Mouse (Mus musculus) lung, adult 2 months (tissue): ENCODE measurements around the gene Eif5a2. TPM values are rescaled to one million over a fixed set of nuclear protein-coding genes. Genes with fewer than 3 reads are reported as not detected.

Source experiments
- DNase-seq: peaks from one replicate; pipeline ENCODE4 v3.0.0; 2022
- H3K4me1 ChIP-seq: fragments of 200-500 bp; 2 replicates; pipeline ENCODE4 v1.6.1; 2011; ENCODE audit warnings: low read length; ENCODE audit not compliant: control insufficient read depth, insufficient read depth
- H3K4me3 ChIP-seq: fragments of 200-500 bp; replicated peaks from 2 replicates; pipeline ENCODE3; 2011; ENCODE audit warnings: low read depth, mild to moderate bottlenecking, control low read depth, low read length; ENCODE audit errors: extremely low read depth
- CTCF ChIP-seq: fragments of 200-500 bp; IDR thresholded peaks from 2 replicates; pipeline ENCODE4 v1.5.1; 2011; ENCODE audit warnings: mild to moderate bottlenecking, low read length, control low read depth; ENCODE audit not compliant: insufficient read depth
- POLR2A ChIP-seq: fragments of 200-500 bp; IDR thresholded peaks from 2 replicates; pipeline ENCODE4 v1.6.1; 2011; ENCODE audit warnings: low read depth, mild to moderate bottlenecking, control low read depth, low read length, borderline replicate concordance; ENCODE audit errors: extremely low read depth
- WGBS: fragments of 180-500 bp; shearing (Covaris S2); methylation state at CpG from one replicate; pipeline ENCODE4 v1.1.7; 2018; 5-methylcytosine and 5-hydroxymethylcytosine counted together
- polyA plus RNA-seq: library from polyadenylated mRNA; depleted of rRNA; stranded (reverse); fragments of >200 nt; gene quantifications from 2 replicates; pipeline ENCODE4 v1.2.3, GENCODE M21; 2012

Gene Eif5a2
- polyA plus RNA-seq, 1 experiment, result 2.0 TPM

- H3K4me1 ChIP-seq, result peaks cover 3% of the 10 kb centered on the region; the same call in 1 of the 2 replicates
- under 1% methylated on average over 72 of the region's 72 CpGs for WGBS
- peak; percentile 98 for TF ChIP-seq POLR2A
- no peak for TF ChIP-seq CTCF
- peak within 1 kb of the TSS; percentile 88 for H3K4me3 ChIP-seq
- DNase-seq, result peak; percentile 99
These were observed 24.4 kb downstream of the Eif5a2 start, which contains the start of gene Rpl22l1 for GRCm38 (mm10) chr3:28805301-28806097. Gene Rpl22l1 (plus strand): TSS chr3:28805436.

DNA sequence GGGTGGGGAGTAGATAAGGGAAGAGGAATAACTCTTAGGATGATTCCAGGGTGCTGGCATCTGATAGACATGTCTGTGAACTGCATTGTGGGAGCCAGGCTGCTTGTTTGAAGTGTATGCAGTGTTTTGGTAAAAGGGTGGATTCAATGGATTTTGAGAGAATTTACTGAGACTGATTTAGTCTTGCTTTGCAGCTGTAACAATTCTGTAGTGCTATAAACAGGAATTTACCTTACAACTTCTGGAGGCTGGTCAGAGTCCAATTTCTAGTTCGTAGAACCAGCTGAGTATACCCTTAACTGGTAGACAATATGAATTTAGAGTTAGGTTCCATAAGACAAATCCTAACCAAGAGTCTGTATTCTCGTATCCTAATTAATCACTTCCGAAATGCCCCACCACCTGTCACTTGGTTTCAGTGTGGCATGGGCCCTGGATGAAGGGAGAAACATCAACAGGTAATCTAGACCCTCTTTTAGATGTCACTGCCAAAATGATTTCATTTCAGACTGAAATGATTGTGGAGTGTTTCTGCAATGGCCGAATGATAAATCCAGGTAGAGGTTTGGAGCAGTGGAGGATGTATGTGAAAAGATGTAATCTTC lies 27.1 kb downstream of the Eif5a2 start:
- DNase-seq, result no peak

GRCm38 (mm10) chr3:28811441-28811840 lies 30.4 kb downstream of the Eif5a2 start:
- 60% methylated on average over 4 of the region's 4 CpGs for WGBS

More for the DNA sequence above, 27.1 kb downstream of the Eif5a2 start:
- no peak for TF ChIP-seq CTCF
- no peak for TF ChIP-seq POLR2A
- H3K4me1 ChIP-seq, result peaks cover 3% of the 10 kb centered on the region; the same call in 1 of the 2 replicates
- 87% methylated on average over 4 of the region's 4 CpGs for WGBS
- no peak overlapping the region for H3K4me3 ChIP-seq

GRCm38 (mm10) chr3:28814361-28814760 lies 33.3 kb downstream of the Eif5a2 start:
- TF ChIP-seq CTCF (peak; percentile 33; the same call in 1 of the 2 replicates), POLR2A (no peak)
- Histone ChIP-seq H3K4me3 (no peak overlapping the region), H3K4me1 (no peaks in the 10 kb centered on the region)
- DNase-seq, result no peak
- WGBS, result 4% methylated on average over 4 of the region's 4 CpGs

More at GRCm38 (mm10) chr3:28811441-28811840, 30.4 kb downstream of the Eif5a2 start:
- H3K4me1 ChIP-seq, result no peaks in the 10 kb centered on the region
- TF ChIP-seq POLR2A, result no peak
- DNase-seq, result no peak
- H3K4me3 ChIP-seq, result no peak overlapping the region

DNA sequence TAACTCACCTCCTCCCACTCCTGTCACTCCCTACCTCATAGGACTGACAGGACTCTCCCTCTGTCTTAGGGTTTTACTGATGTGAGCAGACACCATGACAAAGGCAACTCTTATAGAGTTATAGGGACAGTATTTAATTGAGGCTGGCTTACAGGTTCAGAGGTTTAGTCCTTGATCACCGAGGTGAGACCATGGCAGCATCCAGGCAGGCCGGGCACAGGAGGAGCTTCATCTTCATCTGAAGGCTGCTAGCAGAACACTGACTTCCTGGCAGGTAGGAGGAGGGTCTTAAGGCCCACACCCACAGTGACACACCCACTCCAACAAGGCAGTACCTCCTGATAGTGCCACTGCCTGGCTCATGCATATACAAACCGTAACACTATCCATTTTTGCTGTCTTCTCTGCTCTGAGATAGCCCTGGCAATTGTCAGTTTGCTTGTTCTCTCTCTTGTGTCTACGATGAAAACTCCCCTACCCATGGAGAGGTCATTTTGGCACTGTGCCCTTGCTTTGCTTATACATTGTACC lies 35.0 kb downstream of the Eif5a2 start:
- H3K4me3 ChIP-seq, result no peak overlapping the region
- 72% methylated on average over 4 of the region's 4 CpGs for WGBS
- DNase-seq, result no peak
- no peaks in the 10 kb centered on the region for H3K4me1 ChIP-seq
- TF ChIP-seq CTCF (no peak), POLR2A (no peak)

- H3K4me1 ChIP-seq, result no peaks in the 10 kb centered on the region
- TF ChIP-seq CTCF (no peak), POLR2A (no peak)
- 64% methylated on average over 1 of the region's 1 CpGs for WGBS
- no peak for DNase-seq
- no peak overlapping the region for H3K4me3 ChIP-seq
These were observed 45.2 kb downstream of the Eif5a2 start for GRCm38 (mm10) chr3:28826272-28826671.

- 93% methylated on average over 2 of the region's 2 CpGs for whole genome bisulfite sequencing
- no peak for DNase-seq
- no peak for TF ChIP-seq CTCF
- TF ChIP-seq POLR2A, result no peak
- no peak overlapping the region for H3K4me3 ChIP-seq
- no peaks in the 10 kb centered on the region for H3K4me1 ChIP-seq
These were observed 46.5 kb downstream of the Eif5a2 start for GRCm38 (mm10) chr3:28827605-28828004.

- TF ChIP-seq POLR2A, result no peak
- TF ChIP-seq CTCF, result no peak
- no peak for DNase-seq
- 86% methylated on average over 2 of the region's 2 CpGs for WGBS
- no peaks in the 10 kb centered on the region for H3K4me1 ChIP-seq
- no peak overlapping the region for H3K4me3 ChIP-seq
These were observed 48.4 kb downstream of the Eif5a2 start for GRCm38 (mm10) chr3:28829454-28829853.

GRCm38 (mm10) chr3:28836796-28837371 lies 55.8 kb downstream of the Eif5a2 start:
- Histone ChIP-seq H3K4me1 (no peaks in the 10 kb centered on the region), H3K4me3 (no peak overlapping the region)
- no peak for DNase-seq
- WGBS, result 77% methylated on average over 2 of the region's 2 CpGs
- no peak for TF ChIP-seq POLR2A
- TF ChIP-seq CTCF, result no peak
